Comparison of ENCODE assay signal across 9 mouse cellular contexts in genomic region chr10:81494260-81495041, GRCm38 (mm10). TPM values are rescaled to one million over a fixed set of nuclear protein-coding genes. Genes with fewer than 3 reads are reported as not detected.
A peak's percentile ranks its signal among the peaks of the same experiment; 100 is the strongest.
DNase-seq lines count a peak whose midpoint lies in the region; ATAC-seq lines count a peak whose summit lies in the region.
"Had no signal": no experiment of that assay in that cellular context is flagged by ENCODE, and none has a peak within 500 bp of the region (broad histone marks: within the 10 kb centered on the region; RNA-seq: fewer than 3 reads in every experiment).

No protein-coding gene starts in this region.

- no peak for DNase-seq in kidney, adult 8-10 months
- DNase-seq in embryonic facial prominence, embryonic 14.5 days (ENCODE audit: low spot score), result no peak
- no peak for DNase-seq in left cerebral cortex, adult 18-20 months (ENCODE audit: low spot score in 2 of 2)
- no peak for DNase-seq in gastrocnemius, postnatal 25 days
- DNase-seq in gastrocnemius, postnatal 36 days, result no peak
- DNase-seq: kidney, postnatal 10 days had no signal

- peaks cover 45% of the 10 kb centered on the region for H3K36me3 ChIP-seq in kidney, embryonic 14.5 days (ENCODE audit: control insufficient read depth, insufficient read depth, low read length)
- H3K36me3 ChIP-seq in embryonic facial prominence, embryonic 14.5 days (ENCODE audit: control insufficient read depth, insufficient read depth, low read length), result peaks cover 40% of the 10 kb centered on the region
- H3K36me3 ChIP-seq in limb, embryonic 13.5 days, result peaks cover 42% of the 10 kb centered on the region
- peaks cover 41% of the 10 kb centered on the region for H3K36me3 ChIP-seq in neural tube, embryonic 12.5 days

- H3K4me2 ChIP-seq in kidney, embryonic 14.5 days (replicated peaks; ENCODE audit: low read depth, low read length), result no peak overlapping the region
- peak overlapping the region; percentile 70 for H3K4me2 ChIP-seq in embryonic facial prominence, embryonic 14.5 days (ENCODE audit: low read depth, low read length)
- peak overlapping the region; percentile 93 for H3K4me2 ChIP-seq in limb, embryonic 13.5 days (replicated peaks)
- H3K4me2 ChIP-seq in neural tube, embryonic 12.5 days (replicated peaks), result peak overlapping the region; percentile 97

- intact Hi-C loops in gastrocnemius, postnatal 36 days (cut with DNase I), result loop anchor here (5.0 kb wide), 1 partner anchor 108 kb away; the partner anchor contains the start of gene Tle6

- no peaks in the 10 kb centered on the region for H3K9me3 ChIP-seq in kidney, embryonic 14.5 days (ENCODE audit: control insufficient read depth, low read length)
- H3K9me3 ChIP-seq in embryonic facial prominence, embryonic 14.5 days (ENCODE audit: control insufficient read depth, low read length), result no peaks in the 10 kb centered on the region
- no peaks in the 10 kb centered on the region for H3K9me3 ChIP-seq in limb, embryonic 13.5 days
- H3K9me3 ChIP-seq in neural tube, embryonic 12.5 days, result no peaks in the 10 kb centered on the region

- H3K27me3 ChIP-seq in kidney, embryonic 14.5 days (ENCODE audit: control insufficient read depth, insufficient read depth, low read length), result no peaks in the 10 kb centered on the region
- no peaks in the 10 kb centered on the region for H3K27me3 ChIP-seq in embryonic facial prominence, embryonic 14.5 days (replicated peaks; ENCODE audit: control insufficient read depth, insufficient read depth, low read length)
- H3K27me3 ChIP-seq in limb, embryonic 13.5 days, result no peaks in the 10 kb centered on the region
- no peaks in the 10 kb centered on the region for H3K27me3 ChIP-seq in neural tube, embryonic 12.5 days (replicated peaks)

- H3K27ac ChIP-seq in kidney, embryonic 14.5 days (ENCODE audit: low read depth, low read length), result no peak overlapping the region
- no peak overlapping the region for H3K27ac ChIP-seq in embryonic facial prominence, embryonic 14.5 days (replicated peaks; ENCODE audit: low read depth, low read length)
- H3K27ac ChIP-seq in limb, embryonic 13.5 days, result no peak overlapping the region
- no peak overlapping the region for H3K27ac ChIP-seq in neural tube, embryonic 12.5 days

- peak overlapping the region; percentile 78; the same call in 1 of the 2 replicates for H3K4me3 ChIP-seq in kidney, embryonic 14.5 days (ENCODE audit: low read length)
- H3K4me3 ChIP-seq in embryonic facial prominence, embryonic 14.5 days (ENCODE audit: low read depth, low read length), result peak overlapping the region; percentile 80; the same call in 1 of the 2 replicates
- H3K4me3 ChIP-seq in limb, embryonic 13.5 days, result peak overlapping the region; percentile 71
- H3K4me3 ChIP-seq in neural tube, embryonic 12.5 days, result 0 out of 2 replicates have a peak overlapping the region, but pooled peaks have one; percentile 5

- peak overlapping the region; percentile 83; the same call in 1 of the 2 replicates for H3K9ac ChIP-seq in kidney, embryonic 14.5 days (ENCODE audit: low read depth, low read length)
- H3K9ac ChIP-seq in embryonic facial prominence, embryonic 14.5 days (ENCODE audit: low read depth, low read length), result peak overlapping the region; percentile 84
- peak overlapping the region; percentile 84 for H3K9ac ChIP-seq in limb, embryonic 13.5 days
- no peak overlapping the region for H3K9ac ChIP-seq in neural tube, embryonic 12.5 days

- no peak for ATAC-seq in kidney, embryonic 14.5 days (ENCODE audit: low FRiP score, low TSS enrichment)
- no peak for ATAC-seq in embryonic facial prominence, embryonic 14.5 days (ENCODE audit: low read depth)
- ATAC-seq in limb, embryonic 13.5 days (ENCODE audit: low FRiP score, low read depth), result no peak
- ATAC-seq in neural tube, embryonic 12.5 days (ENCODE audit: low FRiP score, low read depth), result no peak

- WGBS in kidney, embryonic 14.5 days, result 75% methylated on average over 11 of the region's 11 CpGs
- 85% methylated on average over 11 of the region's 11 CpGs for WGBS in embryonic facial prominence, embryonic 14.5 days
- 82% methylated on average over 11 of the region's 11 CpGs for whole genome bisulfite sequencing in limb, embryonic 13.5 days
- 83% methylated on average over 11 of the region's 11 CpGs for WGBS in neural tube, embryonic 12.5 days

- H3K4me1 ChIP-seq in kidney, embryonic 14.5 days (ENCODE audit: control insufficient read depth, insufficient read depth, low read length), result peaks cover 11% of the 10 kb centered on the region
- peaks cover 10% of the 10 kb centered on the region for H3K4me1 ChIP-seq in embryonic facial prominence, embryonic 14.5 days (ENCODE audit: control insufficient read depth, insufficient read depth, low read length)
- peaks cover 17% of the 10 kb centered on the region for H3K4me1 ChIP-seq in limb, embryonic 13.5 days
- H3K4me1 ChIP-seq in neural tube, embryonic 12.5 days, result peaks cover 19% of the 10 kb centered on the region

RNA-seq across cellular contexts. Expression of gene Ncln, which starts 1.7 kb away (rescaled TPM):
- 59.1 and 76.6 TPM in 2 replicates for polyA plus RNA-seq in kidney, embryonic 14.5 days (2014; fragmentation: Nextera tagmentation; extraction: Ambion mirVana)
- polyA plus RNA-seq in embryonic facial prominence, embryonic 14.5 days (2014; fragmentation: Nextera tagmentation; extraction: Ambion mirVana), result 64.7 and 82.4 TPM in 2 replicates
- 98.0 and 102 TPM in 2 replicates for polyA plus RNA-seq in limb, embryonic 13.5 days (2015; fragmentation: Nextera tagmentation; extraction: Ambion mirVana)
- polyA plus RNA-seq in neural tube, embryonic 12.5 days (2016; fragmentation: Nextera tagmentation; extraction: Ambion mirVana), result 73.2 and 78.4 TPM in 2 replicates
- 10 to 100 TPM; 68.1 to 85.1 TPM for total RNA-seq in left cerebral cortex, adult 18-20 months (2021)
- 10 to 100 TPM; 34.2 to 47.8 TPM for total RNA-seq in gastrocnemius, postnatal 25 days (2021)
- 10 to 100 TPM; 42.1 to 44.9 TPM for total RNA-seq in gastrocnemius, postnatal 36 days (2021)

RNA-seq across cellular contexts. Expression of gene S1pr4, which starts 5.5 kb away (rescaled TPM):
- 0.41 and 0.54 TPM in 2 replicates for polyA plus RNA-seq in kidney, embryonic 14.5 days (2014; fragmentation: Nextera tagmentation; extraction: Ambion mirVana)
- polyA plus RNA-seq in embryonic facial prominence, embryonic 14.5 days (2014; fragmentation: Nextera tagmentation; extraction: Ambion mirVana), result 0.65 and 0.73 TPM in 2 replicates
- 0.28 and 0.53 TPM in 2 replicates for polyA plus RNA-seq in limb, embryonic 13.5 days (2015; fragmentation: Nextera tagmentation; extraction: Ambion mirVana)
- 0.51 and 0.56 TPM in 2 replicates for polyA plus RNA-seq in neural tube, embryonic 12.5 days (2016; fragmentation: Nextera tagmentation; extraction: Ambion mirVana)
- under 1 TPM; 0.58 to 0.82 TPM for total RNA-seq in left cerebral cortex, adult 18-20 months (2021)
- under 1 TPM; 0.99 to 1.00 TPM for total RNA-seq in gastrocnemius, postnatal 25 days (2021)
- total RNA-seq in gastrocnemius, postnatal 36 days (2021), result 1 to 10 TPM in 1 of 2 experiments, under 1 TPM in 1; 0.46 to 1.5 TPM

RNA-seq across cellular contexts. Expression of gene Celf5, which starts 11.9 kb away (rescaled TPM):
- 0.28 and 0.36 TPM in 2 replicates for polyA plus RNA-seq in kidney, embryonic 14.5 days (2014; fragmentation: Nextera tagmentation; extraction: Ambion mirVana)
- 1.4 and 1.9 TPM in 2 replicates for polyA plus RNA-seq in embryonic facial prominence, embryonic 14.5 days (2014; fragmentation: Nextera tagmentation; extraction: Ambion mirVana)
- 1.6 TPM in 2 replicates for polyA plus RNA-seq in limb, embryonic 13.5 days (2015; fragmentation: Nextera tagmentation; extraction: Ambion mirVana)
- 32.3 and 33.0 TPM in 2 replicates for polyA plus RNA-seq in neural tube, embryonic 12.5 days (2016; fragmentation: Nextera tagmentation; extraction: Ambion mirVana)
- total RNA-seq in left cerebral cortex, adult 18-20 months (2021), result 100 to 1,000 TPM; 242 to 259 TPM
- under 1 TPM in 1 of 2 experiments, not detected in 1; 0.24 TPM for total RNA-seq in gastrocnemius, postnatal 25 days (2021)
- not detected for total RNA-seq in gastrocnemius, postnatal 36 days (2021)

RNA-seq across cellular contexts. Expression of gene Gna15, which starts 29.6 kb away (rescaled TPM):
- polyA plus RNA-seq in kidney, embryonic 14.5 days (2014; fragmentation: Nextera tagmentation; extraction: Ambion mirVana), result 0.23 and 0.60 TPM in 2 replicates
- 3.1 and 4.5 TPM in 2 replicates for polyA plus RNA-seq in embryonic facial prominence, embryonic 14.5 days (2014; fragmentation: Nextera tagmentation; extraction: Ambion mirVana)
- 1.6 and 1.9 TPM in 2 replicates for polyA plus RNA-seq in limb, embryonic 13.5 days (2015; fragmentation: Nextera tagmentation; extraction: Ambion mirVana)
- polyA plus RNA-seq in neural tube, embryonic 12.5 days (2016; fragmentation: Nextera tagmentation; extraction: Ambion mirVana), result 0.81 and 1.2 TPM in 2 replicates
- total RNA-seq in left cerebral cortex, adult 18-20 months (2021), result 1 to 10 TPM; 2.6 to 3.5 TPM
- total RNA-seq in gastrocnemius, postnatal 25 days (2021), result under 1 TPM; 0.36 to 0.62 TPM
- under 1 TPM in 1 of 2 experiments, not detected in 1; 0.20 TPM for total RNA-seq in gastrocnemius, postnatal 36 days (2021)

RNA-seq across cellular contexts. Expression of gene Nfic, which starts 39.0 kb away (rescaled TPM):
- polyA plus RNA-seq in kidney, embryonic 14.5 days (2014; fragmentation: Nextera tagmentation; extraction: Ambion mirVana), result 47.3 and 59.0 TPM in 2 replicates
- polyA plus RNA-seq in embryonic facial prominence, embryonic 14.5 days (2014; fragmentation: Nextera tagmentation; extraction: Ambion mirVana), result 100.0 and 103 TPM in 2 replicates
- polyA plus RNA-seq in limb, embryonic 13.5 days (2015; fragmentation: Nextera tagmentation; extraction: Ambion mirVana), result 77.2 and 82.8 TPM in 2 replicates
- 21.7 and 22.2 TPM in 2 replicates for polyA plus RNA-seq in neural tube, embryonic 12.5 days (2016; fragmentation: Nextera tagmentation; extraction: Ambion mirVana)
- total RNA-seq in left cerebral cortex, adult 18-20 months (2021), result 10 to 100 TPM; 84.7 to 91.7 TPM
- total RNA-seq in gastrocnemius, postnatal 25 days (2021), result 100 to 1,000 TPM; 215 to 268 TPM
- 100 to 1,000 TPM; 219 to 237 TPM for total RNA-seq in gastrocnemius, postnatal 36 days (2021)

Comparison
In these comparisons a context has a peak if more than half of its experiments do, and no peak if none do; other contexts are left out.
1. H3K4me3 ChIP-seq: peak in every context shown above with its lines; median percentile 80 in embryonic facial prominence, embryonic 14.5 days; 78 in kidney, embryonic 14.5 days; 71 in limb, embryonic 13.5 days; 5 in neural tube, embryonic 12.5 days.
2. RNA of gene Celf5, which starts 11.9 kb away (polyA plus RNA-seq): 32.3 to 33.0 TPM in neural tube, embryonic 12.5 days; 1.4 to 1.9 TPM in embryonic facial prominence, embryonic 14.5 days, 1.6 TPM in limb, embryonic 13.5 days and 0.28 to 0.36 TPM in kidney, embryonic 14.5 days; every median in the first group is over 10 times any median in the second.